Mouse (Mus musculus): ENCODE measurements around the gene Il1rl2. TPM values are rescaled to one million over a fixed set of nuclear protein-coding genes. Genes with fewer than 3 reads are reported as not detected.

Il1rl2 gene
- total RNA-seq, 2 experiments from 2014 or later: 0.86 to 1.1 TPM

- intact Hi-C loops (cut with DNase I): no loop called here
- Histone ChIP-seq H3K4me3 (no peak overlapping the region), H3K27ac (no peak overlapping the region)
- DNase-seq: no peak
- TF ChIP-seq CTCF (IDR thresholded peaks at IDR 0.05): no peak
Observed at GRCm38 (mm10) chr1:40330181-40330580, 5.8 kb downstream of the Il1rl2 start.

GRCm38 (mm10) chr1:40339346-40339745 is 14.9 kb downstream of the Il1rl2 start:
- DNase-seq: no peak
- H3K27ac ChIP-seq: no peak overlapping the region
- no peak overlapping the region for H3K4me3 ChIP-seq
- intact Hi-C loops (cut with DNase I): no loop called here
- TF ChIP-seq CTCF (IDR thresholded peaks at IDR 0.05): no peak

DNA sequence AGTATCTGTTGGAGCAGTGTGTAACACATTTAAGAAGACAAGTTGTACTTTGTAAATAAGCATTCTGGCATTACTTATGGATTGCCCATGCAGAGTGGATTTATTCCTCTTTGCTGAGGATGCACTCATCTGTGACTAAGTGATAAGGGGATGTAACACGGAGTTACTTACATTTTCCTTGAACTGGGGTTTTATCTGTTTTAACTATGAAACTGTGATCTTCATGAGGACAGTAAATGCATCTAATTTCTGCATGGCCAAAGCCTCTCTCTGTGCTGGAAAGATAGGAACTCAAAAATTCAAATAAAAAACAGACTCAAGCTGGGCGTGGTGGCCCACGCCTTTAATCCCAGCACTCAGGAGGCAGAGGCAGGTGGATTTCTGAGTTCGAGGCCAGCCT is 15.7 kb downstream of the Il1rl2 start:
- intact Hi-C loops (cut with DNase I): no loop called here
- no peak for TF ChIP-seq CTCF (IDR thresholded peaks at IDR 0.05)

GRCm38 (mm10) chr1:40352158-40352903 is 27.9 kb downstream of the Il1rl2 start:
- Histone ChIP-seq H3K4me3 (no peak overlapping the region), H3K27ac (no peak overlapping the region)
- intact Hi-C loops (cut with DNase I): no loop called here
- no peak for TF ChIP-seq CTCF (IDR thresholded peaks at IDR 0.05)
- no peak for DNase-seq

More for the DNA sequence above, 15.7 kb downstream of the Il1rl2 start:
- DNase-seq: no peak
- Histone ChIP-seq H3K27ac (no peak overlapping the region), H3K4me3 (no peak overlapping the region)

GRCm38 (mm10) chr1:40352904-40353286 is 28.5 kb downstream of the Il1rl2 start:
- no peak overlapping the region for H3K27ac ChIP-seq
- no peak for DNase-seq
- H3K4me3 ChIP-seq: no peak overlapping the region
- TF ChIP-seq CTCF (IDR thresholded peaks at IDR 0.05): no peak
- intact Hi-C loops (cut with DNase I): no loop called here

DNA sequence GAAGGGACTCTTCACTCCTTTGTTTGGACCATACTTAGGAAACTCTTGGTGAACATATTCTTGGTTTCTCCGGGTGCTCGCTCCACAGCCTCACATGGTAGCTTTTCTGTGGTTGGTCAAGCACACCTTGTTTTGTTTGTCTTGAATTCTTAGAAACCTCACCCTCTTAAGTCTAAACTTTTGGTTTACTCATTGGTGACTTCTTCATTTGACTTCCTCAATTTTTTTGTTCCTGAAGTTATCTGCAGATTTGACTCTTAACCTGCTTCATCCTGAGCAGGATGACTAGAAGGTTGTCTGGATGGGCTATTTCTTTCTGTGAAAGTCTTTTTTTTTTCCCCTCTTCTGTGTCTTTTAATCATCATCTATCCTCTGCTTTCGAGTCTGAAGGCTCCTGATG is 30.3 kb downstream of the Il1rl2 start:
- Histone ChIP-seq H3K4me3 (no peak overlapping the region), H3K27ac (no peak overlapping the region)
- intact Hi-C loops (cut with DNase I): no loop called here
- no peak for TF ChIP-seq CTCF (IDR thresholded peaks at IDR 0.05)
- DNase-seq: no peak

DNA sequence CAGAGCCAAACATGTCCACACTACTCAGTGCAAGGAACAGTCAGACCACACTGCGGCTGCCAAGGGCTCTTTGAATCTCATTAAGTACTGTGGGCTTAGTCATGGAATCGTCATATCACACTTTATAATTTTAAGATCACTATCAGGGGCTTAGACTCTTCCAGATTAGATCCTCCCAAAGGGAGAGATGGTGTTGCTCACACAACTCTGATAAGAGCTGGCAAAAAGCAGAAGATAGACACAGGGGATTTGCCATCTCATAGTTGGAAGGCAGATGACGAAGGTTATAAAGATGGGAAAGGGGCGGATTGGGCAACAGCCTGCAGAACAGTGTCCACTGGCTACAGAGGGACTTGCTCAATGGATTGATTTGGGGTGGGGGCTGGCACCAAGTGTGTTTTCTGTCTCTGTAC is 31.0 kb downstream of the Il1rl2 start:
- intact Hi-C loops (cut with DNase I): no loop called here
- Histone ChIP-seq H3K4me3 (no peak overlapping the region), H3K27ac (no peak overlapping the region)
- no peak for TF ChIP-seq CTCF (IDR thresholded peaks at IDR 0.05)
- no peak for DNase-seq

DNA sequence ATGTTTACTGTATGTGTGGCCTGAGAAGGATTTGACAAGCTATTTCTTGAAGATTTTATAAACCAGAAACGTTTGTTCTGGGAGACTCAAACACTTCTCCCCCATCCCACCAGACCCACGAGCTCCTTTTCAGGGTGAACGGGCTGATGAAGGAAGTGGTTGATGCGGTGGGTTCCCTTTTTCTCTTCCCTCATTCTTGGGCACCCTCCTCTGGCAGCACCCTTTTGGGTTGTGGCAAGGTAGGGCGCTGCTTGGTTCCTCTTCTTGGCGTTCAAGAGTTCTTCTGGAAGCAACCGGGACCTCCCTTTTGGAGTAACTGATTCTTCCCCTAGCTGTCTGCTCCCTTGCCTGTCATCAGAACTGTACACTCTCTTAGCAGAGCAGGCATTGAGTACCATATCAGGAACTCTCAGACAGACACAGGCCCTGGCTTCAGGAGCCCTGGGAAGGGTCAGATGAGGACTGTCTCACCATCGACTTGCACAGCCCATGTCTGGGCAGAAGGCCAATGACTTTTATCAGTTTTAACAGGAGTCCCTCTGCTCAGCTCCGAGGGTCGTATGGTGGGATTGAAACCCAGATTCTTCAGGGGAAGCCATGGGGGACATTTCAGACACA is 31.6 kb downstream of the Il1rl2 start:
- intact Hi-C loops (cut with DNase I): no loop called here
- no peak for TF ChIP-seq CTCF (IDR thresholded peaks at IDR 0.05)

DNA sequence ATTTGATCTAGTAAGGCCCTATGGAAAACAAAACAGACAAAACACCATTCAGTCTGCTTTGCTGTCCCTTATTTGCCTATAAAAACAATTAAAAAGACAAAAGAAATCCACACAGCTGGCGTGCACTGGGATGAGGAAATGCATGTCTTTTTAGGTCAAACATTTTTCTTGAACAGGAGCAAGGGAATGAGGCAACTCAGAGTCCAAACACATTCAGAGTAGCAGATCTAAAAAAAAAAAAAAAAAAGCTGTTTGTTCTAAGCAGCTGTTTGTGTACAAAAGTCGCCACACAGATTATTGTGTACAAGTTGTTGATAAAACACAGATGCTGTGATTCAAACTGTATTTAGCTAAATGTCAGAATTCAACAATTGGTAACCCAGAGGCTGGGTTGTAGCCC is 33.5 kb downstream of the Il1rl2 start:
- intact Hi-C loops (cut with DNase I): no loop called here
- no peak for TF ChIP-seq CTCF (IDR thresholded peaks at IDR 0.05)
- Histone ChIP-seq H3K27ac (peak overlapping the region; percentile 65), H3K4me3 (no peak overlapping the region)
- DNase-seq: no peak

More for the DNA sequence above, 31.6 kb downstream of the Il1rl2 start:
- Histone ChIP-seq H3K4me3 (no peak overlapping the region), H3K27ac (peak overlapping the region; percentile 38; the same call in 1 of the 2 replicates)
- DNase-seq: no peak

DNA sequence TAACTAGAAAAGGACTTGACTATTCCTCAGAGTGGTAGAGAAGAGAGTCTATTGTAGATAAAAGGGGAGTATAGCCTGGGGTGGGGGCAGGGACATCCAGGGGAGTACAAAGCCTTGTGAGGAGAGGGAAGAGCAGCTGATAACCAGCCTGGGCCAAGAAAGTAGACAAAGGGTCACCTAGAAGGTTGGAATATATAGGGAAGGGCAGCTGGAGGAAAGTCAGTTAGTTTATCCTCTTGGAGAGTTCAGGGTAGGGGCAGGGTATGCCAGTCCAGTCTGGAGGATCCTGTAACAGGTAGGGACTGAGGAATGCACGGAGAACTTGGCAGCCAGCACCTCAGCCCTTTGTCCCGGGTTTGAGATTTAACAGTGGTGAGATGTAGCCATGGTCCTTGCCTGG is 33.9 kb downstream of the Il1rl2 start:
- no peak for DNase-seq
- no peak for TF ChIP-seq CTCF (IDR thresholded peaks at IDR 0.05)
- intact Hi-C loops (cut with DNase I): no loop called here
- peak overlapping the region; percentile 65 for H3K27ac ChIP-seq
- H3K4me3 ChIP-seq: no peak overlapping the region

DNA sequence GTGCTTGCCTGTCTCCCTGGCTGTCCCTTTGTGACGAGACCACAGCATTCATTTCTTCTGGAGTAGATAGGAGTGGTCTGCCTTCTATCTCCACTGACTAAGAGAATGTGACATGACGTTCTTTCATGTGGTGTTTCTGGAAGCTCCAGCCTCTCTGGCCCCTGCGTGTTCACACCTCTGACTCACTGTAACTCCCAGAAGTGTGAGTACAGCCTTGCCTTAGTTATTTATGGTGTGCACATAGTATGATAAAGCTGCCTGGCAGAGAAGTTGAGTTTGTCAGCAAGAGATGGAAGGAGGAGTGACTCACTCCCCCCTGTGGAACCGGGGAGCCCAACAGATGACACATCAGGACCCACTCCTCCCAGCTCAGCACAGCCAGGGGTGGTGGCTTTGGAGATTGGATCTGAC is 34.4 kb downstream of the Il1rl2 start:
- DNase-seq: peak; percentile 52
- no peak overlapping the region for H3K4me3 ChIP-seq
- no peak for TF ChIP-seq CTCF (IDR thresholded peaks at IDR 0.05)
- intact Hi-C loops (cut with DNase I): no loop called here
- peak overlapping the region; percentile 65 for H3K27ac ChIP-seq

- H3K27ac ChIP-seq: no peak overlapping the region; the same call in 1 of the 2 replicates
- no peak for DNase-seq
- intact Hi-C loops (cut with DNase I): no loop called here
Observed at GRCm38 (mm10) chr1:40359731-40360130, 35.3 kb downstream of the Il1rl2 start.

DNA sequence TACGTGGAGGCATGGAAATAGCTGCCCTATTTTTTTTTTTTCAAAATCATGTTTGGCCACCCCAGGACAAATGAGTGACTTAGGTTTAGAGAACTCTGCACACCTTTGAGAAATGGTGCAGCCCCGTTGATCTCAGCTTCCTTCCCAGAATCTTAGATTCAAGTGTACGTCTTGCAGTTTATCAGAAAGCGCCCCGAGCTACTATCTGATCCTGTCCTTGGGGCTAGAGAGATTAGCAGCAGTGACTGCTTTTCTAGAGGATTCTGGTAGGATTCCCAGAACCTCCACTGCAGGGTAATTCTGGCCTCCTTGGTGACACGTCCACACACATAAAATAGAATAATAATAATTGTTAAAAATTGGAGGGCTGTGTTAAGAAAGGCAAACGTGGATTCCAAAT is 36.6 kb downstream of the Il1rl2 start:
- no peak for TF ChIP-seq CTCF (IDR thresholded peaks at IDR 0.05)
- no peak for DNase-seq

More at GRCm38 (mm10) chr1:40359731-40360130, 35.3 kb downstream of the Il1rl2 start:
- H3K4me3 ChIP-seq: no peak overlapping the region
- TF ChIP-seq CTCF (IDR thresholded peaks at IDR 0.05): no peak

More for the DNA sequence above, 36.6 kb downstream of the Il1rl2 start:
- intact Hi-C loops (cut with DNase I): no loop called here
- H3K27ac ChIP-seq: peak overlapping the region; percentile 13; the same call in 1 of the 2 replicates
- no peak overlapping the region for H3K4me3 ChIP-seq
